Mouse (Mus musculus) forebrain, postnatal 0 days (tissue): ENCODE data around the gene Adcyap1r1. TPM values are rescaled to one million over a fixed set of nuclear protein-coding genes. Genes with fewer than 3 reads are reported as not detected.

Experiments used
- ATAC-seq: fragments of 200-750 bp; cut with Nextera tagmentation; 2 replicates; pipeline ENCODE4 v1.8.0; 2017; ENCODE audit warnings: mild to moderate bottlenecking, moderate library complexity
- DNase-seq: peaks from one replicate; pipeline ENCODE4 v3.0.0-alpha.2; 2015
- H3K27ac ChIP-seq: fragments of 300-500 bp; sonication (generic); 2 replicates; pipeline ENCODE4 v1.5.1; 2014; ENCODE audit warnings: low read depth, mild to moderate bottlenecking, antibody characterized with exemption, low read length, moderate library complexity, mixed read lengths
- H3K27me3 ChIP-seq: fragments of 300-500 bp; sonication (generic); 2 replicates; pipeline ENCODE4 v1.6.1; 2014; ENCODE audit warnings: mild to moderate bottlenecking, low read length, mixed read lengths; ENCODE audit not compliant: insufficient read depth
- H3K36me3 ChIP-seq: fragments of 300-500 bp; sonication (generic); 2 replicates; pipeline ENCODE4 v1.6.1; 2014; ENCODE audit warnings: mild to moderate bottlenecking, moderate library complexity; ENCODE audit not compliant: insufficient read depth
- H3K4me1 ChIP-seq: fragments of 300-500 bp; sonication (generic); 2 replicates; pipeline ENCODE4 v1.6.1; 2014; ENCODE audit warnings: antibody characterized with exemption; ENCODE audit not compliant: insufficient read depth
- H3K4me2 ChIP-seq: fragments of 300-500 bp; sonication (generic); 2 replicates; pipeline ENCODE4 v1.6.1; 2014; ENCODE audit warnings: low read depth, mild to moderate bottlenecking, moderate library complexity
- H3K4me3 ChIP-seq: fragments of 300-500 bp; sonication (generic); 2 replicates; pipeline ENCODE4 v1.5.1; 2014; ENCODE audit warnings: low read depth, low read length, mixed read lengths
- H3K9ac ChIP-seq: fragments of 300-500 bp; sonication (generic); 2 replicates; pipeline ENCODE4 v1.6.1; 2014; ENCODE audit warnings: mild to moderate bottlenecking
- H3K9me3 ChIP-seq: fragments of 300-500 bp; sonication (generic); 2 replicates; pipeline ENCODE4 v1.6.1; 2016; ENCODE audit warnings: low read length
- CTCF ChIP-seq: sonication (generic); IDR thresholded peaks from 2 replicates; pipeline ENCODE4 v1.5.1; 2016; ENCODE audit warnings: antibody characterized with exemption, control low read depth, low read depth
- WGBS: fragments of 180-500 bp; shearing (Covaris S2); extraction: QIAGEN DNeasy Blood & Tissue Kit; methylation state at CpG from one replicate; pipeline ENCODE4 v1.1.7; 2014; 5-methylcytosine and 5-hydroxymethylcytosine counted together
- polyA plus RNA-seq: library from polyadenylated mRNA; unstranded; fragments of >200 nt; fragmentation: Nextera tagmentation; extraction: Ambion mirVana; gene quantifications from 2 replicates; pipeline ENCODE4 v1.2.1, GENCODE M21; 2015
- total RNA-seq: library from RNA; depleted of rRNA; stranded (reverse); fragments of >200 nt; gene quantifications from 2 replicates; pipeline ENCODE4 v1.2.3, GENCODE M21; 2014

Adcyap1r1 gene
- total and polyA plus RNA-seq, 2 experiments from 2014 or later: 43.4 to 120 TPM

DNA sequence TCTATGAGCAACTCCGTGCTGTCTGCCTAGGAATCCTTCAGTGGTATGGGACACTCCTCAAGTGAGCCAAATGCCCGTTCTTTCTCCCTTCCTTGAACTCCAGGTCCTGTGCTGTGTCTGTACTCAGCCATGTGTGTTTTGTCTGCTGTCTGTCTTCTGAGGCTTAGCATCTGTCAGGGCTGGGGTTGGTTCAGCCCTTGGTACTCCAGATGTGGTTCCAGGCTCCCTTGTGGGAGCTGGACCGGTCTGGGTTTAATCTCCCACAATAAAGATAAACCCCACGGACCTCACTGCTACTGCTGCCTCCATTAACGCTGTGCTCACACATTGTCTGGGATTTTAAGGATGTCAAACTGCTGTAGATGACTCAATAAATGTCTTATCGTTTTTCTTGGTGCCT, 49.3 kb downstream of the Adcyap1r1 start:
- TF ChIP-seq CTCF: no peak
- H3K27ac ChIP-seq: no peak overlapping the region
- ATAC-seq (no peak), DNase-seq (no peak)
- H3K9me3 ChIP-seq: no peaks in the 10 kb centered on the region
- H3K4me3 ChIP-seq: no peak overlapping the region
- peaks cover 21% of the 10 kb centered on the region; the same call in 1 of the 2 replicates for H3K36me3 ChIP-seq
- H3K4me1 ChIP-seq: no peaks in the 10 kb centered on the region
- WGBS: 77% methylated on average over 6 of the region's 6 CpGs
- no peak overlapping the region for H3K9ac ChIP-seq
- H3K4me2 ChIP-seq: no peak overlapping the region
- H3K27me3 ChIP-seq: no peaks in the 10 kb centered on the region

GRCm38 (mm10) chr6:55502309-55502708, 50.5 kb downstream of the Adcyap1r1 start:
- Histone ChIP-seq H3K4me1 (no peaks in the 10 kb centered on the region), H3K4me3 (no peak overlapping the region), H3K4me2 (no peak overlapping the region), H3K9me3 (no peaks in the 10 kb centered on the region), H3K9ac (no peak overlapping the region), H3K36me3 (peaks cover 9% of the 10 kb centered on the region; the same call in 1 of the 2 replicates), H3K27me3 (no peaks in the 10 kb centered on the region), H3K27ac (no peak overlapping the region)
- 61% methylated on average over 7 of the region's 7 CpGs for WGBS
- TF ChIP-seq CTCF: no peak
- ATAC-seq (no peak), DNase-seq (no peak)

GRCm38 (mm10) chr6:55504797-55505488, 53.2 kb downstream of the Adcyap1r1 start:
- peak; percentile 85 for DNase-seq
- TF ChIP-seq CTCF: peak; percentile 93
- H3K4me1 ChIP-seq: no peaks in the 10 kb centered on the region
- H3K27me3 ChIP-seq: no peaks in the 10 kb centered on the region
- H3K9ac ChIP-seq: no peak overlapping the region
- no peaks in the 10 kb centered on the region for H3K9me3 ChIP-seq
- no peak overlapping the region for H3K4me3 ChIP-seq
- H3K27ac ChIP-seq: no peak overlapping the region
- no peak overlapping the region for H3K4me2 ChIP-seq
- WGBS: 87% methylated on average over 2 of the region's 2 CpGs
- ATAC-seq: peak; percentile 81
- no peaks in the 10 kb centered on the region for H3K36me3 ChIP-seq

DNA sequence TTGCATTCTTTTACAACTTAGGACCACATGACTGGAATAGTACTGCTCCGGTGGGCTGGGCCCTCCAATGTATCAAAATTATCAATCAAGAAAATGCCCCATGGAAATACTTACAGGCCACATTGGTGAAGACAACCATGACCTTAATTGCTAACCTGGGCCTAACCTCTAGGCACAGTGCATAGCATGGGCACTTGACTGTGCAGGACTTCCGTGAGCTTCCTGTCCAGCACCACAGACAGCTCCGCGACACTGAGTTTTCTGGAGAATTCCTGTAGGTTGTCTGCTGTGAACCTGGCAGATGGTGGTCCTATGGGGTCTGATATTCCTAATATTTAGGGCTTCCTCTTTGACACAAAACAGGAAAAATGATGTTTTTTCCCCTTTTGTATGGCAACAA, 54.7 kb downstream of the Adcyap1r1 start:
- TF ChIP-seq CTCF: no peak
- 89% methylated on average over 4 of the region's 4 CpGs for WGBS
- Histone ChIP-seq H3K4me1 (no peaks in the 10 kb centered on the region), H3K4me2 (no peak overlapping the region), H3K9ac (no peak overlapping the region), H3K4me3 (no peak overlapping the region), H3K36me3 (no peaks in the 10 kb centered on the region), H3K9me3 (no peaks in the 10 kb centered on the region), H3K27me3 (no peaks in the 10 kb centered on the region), H3K27ac (no peak overlapping the region)
- ATAC-seq (no peak), DNase-seq (no peak)

GRCm38 (mm10) chr6:55509130-55509870, 57.5 kb downstream of the Adcyap1r1 start:
- no peak overlapping the region for H3K4me2 ChIP-seq
- ATAC-seq (no peak), DNase-seq (no peak)
- H3K27me3 ChIP-seq: no peaks in the 10 kb centered on the region
- H3K36me3 ChIP-seq: no peaks in the 10 kb centered on the region
- H3K9ac ChIP-seq: no peak overlapping the region
- H3K4me1 ChIP-seq: no peaks in the 10 kb centered on the region
- H3K4me3 ChIP-seq: no peak overlapping the region
- no peak overlapping the region for H3K27ac ChIP-seq
- WGBS: 89% methylated on average over 6 of the region's 6 CpGs
- no peaks in the 10 kb centered on the region for H3K9me3 ChIP-seq
- TF ChIP-seq CTCF: no peak

- Histone ChIP-seq H3K4me3 (no peak overlapping the region), H3K9ac (no peak overlapping the region), H3K4me2 (peak overlapping the region; percentile 11; the same call in 1 of the 2 replicates), H3K27ac (no peak overlapping the region), H3K4me1 (no peaks in the 10 kb centered on the region), H3K9me3 (peaks cover 4% of the 10 kb centered on the region; the same call in 1 of the 2 replicates), H3K36me3 (no peaks in the 10 kb centered on the region), H3K27me3 (no peaks in the 10 kb centered on the region)
- DNase-seq (peak; percentile 94), ATAC-seq (peak; percentile 95)
- WGBS: 38% methylated on average over 12 of the region's 12 CpGs
- TF ChIP-seq CTCF: peak; percentile 82
These were observed 59.7 kb downstream of the Adcyap1r1 start for GRCm38 (mm10) chr6:55511212-55512065.
